Mouse (Mus musculus) hindlimb bud, embryonic 11.5 days (tissue): ENCODE results near the gene Sp6.

Experiments
- DNase-seq: peaks from one replicate; pipeline ENCODE4 v3.0.0-alpha.2; 2012; ENCODE audit warnings: low read depth, low spot score; ENCODE audit errors: extremely low spot score

Sp6 gene

DNA sequence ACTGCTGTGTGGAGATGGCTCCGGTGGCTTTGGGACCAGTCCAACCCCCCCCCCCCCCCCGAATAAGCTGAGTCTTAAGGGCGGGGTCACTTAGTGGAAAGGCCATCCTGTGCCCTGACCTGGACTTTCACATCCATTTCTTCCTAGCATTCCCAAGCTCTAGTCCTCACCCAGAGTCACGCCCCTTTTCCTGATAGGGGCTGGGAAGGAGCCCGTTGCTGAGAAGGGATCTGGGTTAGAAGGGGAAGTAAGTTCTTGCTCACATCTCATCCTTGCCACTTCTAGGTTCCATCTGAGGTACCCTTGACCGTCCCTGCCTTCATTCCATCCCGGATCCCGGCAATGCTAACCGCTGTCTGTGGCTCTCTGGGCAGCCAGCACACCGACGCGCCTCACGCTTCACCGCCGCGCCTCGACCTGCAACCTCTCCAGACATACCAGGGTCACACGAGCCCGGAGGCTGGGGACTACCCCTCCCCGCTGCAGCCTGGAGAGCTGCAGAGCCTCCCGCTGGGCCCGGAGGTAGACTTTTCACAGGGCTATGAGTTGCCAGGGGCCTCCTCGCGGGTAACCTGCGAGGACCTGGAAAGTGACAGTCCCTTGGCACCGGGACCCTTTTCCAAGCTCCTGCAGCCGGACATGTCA lies 8.0 kb downstream of the Sp6 start:
- no peak for DNase-seq

DNA sequence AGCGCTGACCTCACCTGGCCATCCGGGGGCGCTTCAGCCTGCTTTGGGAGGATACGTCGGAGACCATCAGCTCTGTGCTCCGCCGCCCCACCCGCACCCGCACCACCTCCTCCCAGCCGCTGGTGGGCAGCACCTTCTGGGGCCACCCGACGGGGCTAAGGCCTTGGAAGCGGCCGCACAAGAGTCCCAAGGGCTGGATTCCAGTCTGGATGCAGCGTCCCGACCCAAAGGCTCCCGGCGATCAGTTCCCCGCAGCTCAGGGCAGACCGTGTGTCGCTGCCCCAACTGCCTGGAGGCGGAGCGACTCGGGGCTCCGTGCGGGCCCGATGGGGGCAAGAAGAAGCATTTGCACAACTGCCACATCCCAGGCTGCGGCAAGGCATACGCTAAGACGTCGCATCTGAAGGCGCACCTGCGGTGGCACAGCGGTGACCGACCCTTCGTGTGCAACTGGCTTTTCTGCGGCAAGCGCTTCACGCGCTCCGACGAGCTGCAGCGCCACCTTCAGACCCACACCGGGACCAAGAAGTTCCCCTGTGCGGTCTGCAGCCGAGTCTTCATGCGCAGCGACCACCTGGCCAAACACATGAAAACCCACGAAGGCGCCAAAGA lies 8.8 kb downstream of the Sp6 start:
- no peak for DNase-seq

- no peak for DNase-seq
These were observed 11.8 kb downstream of the Sp6 start for GRCm38 (mm10) chr11:97024977-97025376.

- peak; percentile 68 for DNase-seq
These were observed 12.6 kb downstream of the Sp6 start for GRCm38 (mm10) chr11:97025721-97026344.

DNA sequence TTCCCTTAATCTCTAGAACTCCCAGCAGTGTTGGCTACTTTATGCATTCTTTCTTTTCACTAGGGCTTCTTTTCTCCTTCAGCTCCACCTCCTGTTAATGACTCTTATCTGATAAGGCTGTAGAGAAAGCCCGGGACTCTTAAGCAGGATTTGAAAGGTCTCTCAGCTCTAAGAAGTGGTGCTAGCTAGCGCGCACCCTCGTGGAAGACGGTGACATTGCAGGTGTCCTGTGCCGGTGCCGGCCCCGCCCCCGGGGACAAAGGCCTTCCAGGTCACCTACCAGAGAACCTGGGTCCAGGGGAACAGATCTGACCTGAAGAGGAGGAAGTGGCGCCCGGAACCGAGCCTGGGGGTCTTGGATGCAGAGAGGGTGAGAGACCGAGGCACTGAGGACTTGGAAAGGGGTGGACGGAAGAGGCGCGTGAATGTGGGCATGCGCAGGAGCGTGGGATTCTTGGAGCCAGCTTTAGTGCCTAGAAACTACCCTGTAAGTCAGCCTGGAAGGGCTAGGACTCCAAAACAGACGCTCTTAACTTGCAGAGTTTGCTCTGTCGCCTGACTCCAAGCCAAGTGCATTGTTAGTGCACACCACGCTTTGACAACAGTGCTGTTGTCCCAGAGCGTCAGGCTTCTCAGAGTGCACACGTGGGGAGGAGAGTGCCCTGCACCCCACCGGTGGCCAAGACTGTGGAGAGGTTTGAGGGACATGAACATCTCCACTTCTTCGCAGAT lies 16.7 kb downstream of the Sp6 start, which contains the start of gene Scrn2:
Scrn2 (plus strand) TSS at position 253 of the 732 bp plus-strand sequence.
- DNase-seq: peak; percentile 78

DNA sequence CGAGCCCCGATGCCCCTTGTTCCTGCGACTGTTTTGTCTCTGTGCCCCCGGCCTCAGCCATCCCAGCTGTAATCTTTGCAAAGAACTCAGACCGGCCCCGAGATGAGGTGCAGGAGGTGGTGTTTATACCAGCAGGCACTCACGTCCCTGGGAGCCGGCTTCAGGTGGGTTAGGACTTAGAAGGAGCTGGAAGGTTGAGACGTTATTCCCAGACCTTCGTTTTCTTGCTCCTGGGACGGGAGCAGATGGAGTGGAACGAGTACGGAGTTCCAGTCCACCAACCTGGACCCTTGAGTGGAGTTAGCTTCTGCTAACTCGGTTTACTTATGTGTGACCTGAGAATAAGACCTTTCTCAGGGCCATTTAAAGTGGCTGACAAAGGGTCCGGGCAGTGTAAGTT lies 17.2 kb downstream of the Sp6 start:
- no peak for DNase-seq

DNA sequence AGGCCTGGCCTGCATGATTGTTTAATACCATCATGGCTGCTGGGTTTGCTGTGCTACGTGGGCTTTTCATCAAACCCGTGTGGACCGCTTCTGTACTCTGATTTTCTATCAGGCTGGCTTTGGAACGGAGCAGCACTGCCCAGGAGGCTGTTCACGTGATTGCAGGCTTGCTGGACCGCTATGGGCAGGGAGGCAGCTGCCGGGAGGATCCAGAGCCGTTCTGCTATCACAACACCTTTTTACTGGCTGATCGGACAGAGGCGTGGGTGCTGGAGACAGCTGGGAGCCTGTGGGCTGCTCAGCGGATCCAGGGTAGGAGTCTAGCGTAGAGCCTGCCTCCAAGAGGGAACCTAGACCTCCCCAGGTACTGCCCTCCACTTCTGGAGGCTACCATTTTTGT lies 18.8 kb downstream of the Sp6 start:
- DNase-seq: no peak

GRCm38 (mm10) chr11:97032499-97032898 lies 19.3 kb downstream of the Sp6 start:
- DNase-seq: no peak

GRCm38 (mm10) chr11:97033781-97034180 lies 20.6 kb downstream of the Sp6 start:
- DNase-seq: no peak

GRCm38 (mm10) chr11:97036141-97036540 lies 22.9 kb downstream of the Sp6 start:
- no peak for DNase-seq

GRCm38 (mm10) chr11:97038881-97039280 lies 25.7 kb downstream of the Sp6 start:
- no peak for DNase-seq

DNA sequence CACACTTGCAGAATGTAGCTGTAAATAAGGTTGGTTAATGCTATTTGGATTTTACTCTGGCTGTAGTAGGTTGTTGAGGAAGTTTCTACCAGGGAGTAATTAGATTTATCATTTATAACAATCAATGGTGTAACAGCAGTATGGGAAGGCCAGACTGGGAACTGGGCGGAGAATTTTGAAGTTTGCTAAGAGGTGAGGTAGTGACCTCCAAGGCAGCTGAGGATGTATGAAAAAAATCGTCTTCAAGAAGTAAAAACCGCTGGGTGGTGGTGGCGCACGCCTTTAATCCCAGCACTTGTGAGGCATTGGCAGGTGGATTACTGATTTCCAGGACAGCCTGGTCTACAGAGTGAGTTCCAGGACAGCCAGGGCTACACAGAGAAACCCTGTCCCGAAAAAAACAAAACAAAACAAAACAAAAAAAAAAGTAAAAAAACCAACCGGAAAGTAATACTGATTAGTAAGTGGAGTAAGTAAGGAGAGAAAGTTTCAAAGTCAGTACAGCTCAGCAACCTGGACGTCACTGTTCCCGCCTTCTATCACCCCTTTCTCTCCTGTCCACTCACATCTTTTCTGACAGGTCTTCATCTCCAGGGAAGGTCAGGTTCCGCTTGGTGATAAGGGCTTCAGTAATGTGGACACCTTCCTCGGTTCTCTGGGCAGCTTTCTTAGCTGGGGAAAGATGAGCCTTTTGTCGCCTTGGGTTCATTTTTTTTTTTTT lies 27.3 kb downstream of the Sp6 start:
- no peak for DNase-seq

DNA sequence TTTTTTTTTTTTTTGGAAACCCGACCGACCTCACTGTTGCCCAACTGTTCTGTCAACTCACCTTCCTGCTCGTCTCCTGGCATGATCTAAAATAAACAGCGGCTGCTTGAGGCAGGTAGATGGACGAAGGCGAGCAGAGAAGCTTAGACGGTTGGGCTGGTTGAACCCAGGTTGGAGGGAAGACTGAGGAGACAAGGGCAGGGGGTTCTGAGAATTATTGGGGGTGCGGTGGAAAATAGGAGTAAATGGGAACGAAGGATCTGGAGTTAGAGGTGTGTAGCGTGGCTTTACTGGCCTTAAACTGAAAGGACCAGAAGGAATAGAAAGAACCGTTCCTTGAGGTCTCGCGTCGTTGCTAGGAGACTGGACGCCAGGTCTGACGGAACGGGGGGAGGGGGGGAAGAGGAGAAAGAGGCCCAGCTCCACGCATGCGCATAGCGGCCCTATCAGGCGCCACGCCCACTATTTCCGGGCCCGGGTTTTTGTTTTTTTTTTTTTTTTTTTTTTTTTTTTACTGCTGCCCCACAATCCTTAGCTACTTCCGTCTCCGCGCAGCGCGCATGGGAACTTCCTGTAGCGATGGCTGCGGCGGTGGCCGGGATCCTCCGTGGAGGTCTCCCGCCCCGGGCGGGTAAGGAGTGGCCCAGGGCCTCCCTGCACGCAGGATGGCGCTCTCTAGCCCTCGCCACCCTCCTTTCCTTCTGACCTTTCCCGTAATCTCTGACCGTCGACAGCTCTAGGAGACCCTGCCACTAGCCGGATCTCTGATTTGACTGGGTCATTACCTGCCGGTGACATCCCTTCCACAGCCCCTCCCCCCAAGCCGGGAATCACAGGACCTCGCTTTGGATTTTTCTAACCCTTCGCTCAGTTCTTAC lies 28.1 kb downstream of the Sp6 start, which contains the start of the genes Lrrc46 and Mrpl10:
Lrrc46 (minus strand) TSS at position 386 of the 878 bp plus-strand sequence.
Mrpl10 (plus strand) TSS at position 539 of the 878 bp plus-strand sequence.
- peak; percentile 68 for DNase-seq

GRCm38 (mm10) chr11:97044902-97045301 lies 31.7 kb downstream of the Sp6 start:
- no peak for DNase-seq

DNA sequence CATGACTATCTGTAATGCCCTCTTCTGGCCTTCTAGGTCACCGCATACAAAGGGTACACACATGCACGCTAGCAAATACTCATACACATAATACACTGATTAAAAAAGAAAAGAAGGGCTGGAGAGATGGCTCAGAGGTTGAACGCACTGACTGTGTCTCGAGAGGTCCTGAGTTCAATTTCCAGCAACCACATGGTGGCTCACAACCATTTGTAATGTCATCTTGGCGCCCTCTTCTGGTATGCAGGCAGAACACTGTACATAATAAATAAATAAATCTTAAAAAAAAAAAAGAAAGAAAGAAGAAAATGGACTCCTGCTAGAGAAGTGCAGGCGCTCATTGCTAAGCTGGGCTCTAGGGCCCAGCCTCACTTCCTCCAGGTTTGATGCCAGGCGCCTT lies 32.7 kb downstream of the Sp6 start:
- DNase-seq: no peak

DNA sequence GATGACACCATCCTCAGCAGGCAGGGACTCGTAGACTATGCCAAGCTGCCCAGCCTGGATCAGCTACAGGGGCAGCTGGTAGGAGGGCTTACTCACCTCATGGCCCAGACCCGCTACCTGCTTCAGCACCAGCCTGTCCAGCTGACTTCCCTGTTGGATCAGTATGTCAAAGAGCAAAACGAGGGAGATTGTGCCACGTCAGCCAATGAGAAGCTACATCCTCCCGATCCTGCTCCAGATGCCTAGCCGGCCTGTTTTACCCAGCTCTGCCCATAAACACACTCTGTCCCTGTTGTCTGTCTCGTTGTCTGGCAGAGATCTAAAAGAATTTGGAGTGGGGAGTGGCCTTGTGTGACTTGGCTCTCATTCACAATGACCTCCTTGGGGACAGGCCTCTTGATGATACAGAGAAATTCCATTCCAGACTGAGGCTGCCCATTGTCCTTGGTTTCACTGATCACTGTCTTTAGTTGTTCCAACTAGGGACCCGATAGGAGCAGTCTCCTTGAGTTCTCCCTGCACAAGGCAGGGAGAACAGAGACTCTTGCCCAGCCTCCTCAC lies 35.0 kb downstream of the Sp6 start:
- no peak for DNase-seq

DNA sequence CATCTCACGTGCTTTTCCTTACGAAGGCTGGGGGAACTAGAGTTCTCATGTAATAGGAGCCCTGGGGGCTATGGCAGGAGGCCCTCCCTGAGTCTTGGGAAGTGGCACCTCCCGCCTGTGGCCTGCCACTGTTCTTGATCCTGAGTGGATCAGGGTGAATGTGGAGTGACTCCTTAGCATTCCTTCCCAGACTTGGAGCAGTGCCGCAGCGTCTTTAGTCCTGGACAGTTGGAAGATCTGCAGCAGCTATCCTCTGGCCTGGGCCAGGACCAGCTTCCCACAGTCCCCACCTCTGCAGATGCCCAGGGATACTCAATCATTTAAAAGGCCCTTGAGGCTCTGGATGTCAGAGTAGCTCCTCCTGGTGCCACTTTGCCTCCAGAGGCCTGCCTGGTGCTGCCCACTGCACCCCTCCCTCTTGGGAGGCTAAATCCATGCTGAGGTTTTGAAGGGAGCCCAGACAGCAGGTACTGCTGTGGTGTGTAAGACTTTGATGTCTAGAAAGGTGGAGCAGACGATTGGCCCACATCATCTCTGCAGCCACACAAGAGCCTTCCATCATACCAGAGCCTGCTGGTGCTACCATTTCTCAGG lies 36.4 kb downstream of the Sp6 start:
- DNase-seq: no peak

DNA sequence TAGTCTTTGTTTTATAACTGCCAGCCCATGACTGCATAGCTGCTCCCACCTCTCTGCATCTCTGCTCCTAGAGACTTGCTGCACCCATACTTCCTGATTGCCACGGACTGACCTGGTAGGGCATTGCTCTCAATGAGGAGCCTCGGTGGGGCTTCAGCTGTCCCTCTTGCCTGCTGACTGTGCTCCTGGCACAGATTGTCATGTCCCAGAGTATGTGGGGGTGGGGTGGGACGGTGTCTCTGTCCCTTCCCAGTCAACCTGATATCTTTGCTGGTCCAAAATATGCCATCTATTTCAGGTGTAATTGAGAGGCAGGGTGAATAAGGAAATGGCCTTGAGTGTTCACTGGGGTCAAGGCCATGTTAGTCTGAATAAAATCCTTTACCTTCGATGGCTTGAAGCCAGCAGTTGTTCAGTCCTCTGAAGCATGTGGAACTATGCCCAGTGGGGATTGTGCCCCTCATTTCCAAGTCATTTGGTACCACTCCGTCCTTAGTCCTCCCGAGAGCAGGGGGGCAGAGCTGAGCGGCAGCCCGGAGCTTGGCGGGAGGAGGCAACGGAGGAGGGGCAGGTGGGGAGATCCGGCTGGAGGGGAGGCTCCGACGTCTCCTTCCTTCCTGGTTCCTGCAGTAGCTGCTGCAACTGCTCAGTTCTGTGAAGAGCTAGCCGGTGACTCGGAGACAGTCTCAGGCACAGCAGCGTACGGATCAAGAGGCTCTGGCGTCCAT lies 37.2 kb downstream of the Sp6 start, which contains the start of gene Osbpl7:
Osbpl7 (plus strand) TSS at position 413 of the 728 bp plus-strand sequence.
- DNase-seq: no peak
